Mouse (Mus musculus): ENCODE data around the gene Kcnb1. TPM values are rescaled to one million over a fixed set of nuclear protein-coding genes. Genes with fewer than 3 reads are reported as not detected.
A peak's percentile ranks its signal among the peaks of the same experiment; 100 is the strongest.

The Kcnb1 gene
- total RNA-seq, 2 experiments from 2014 or later = 16.1 to 20.7 TPM

DNA sequence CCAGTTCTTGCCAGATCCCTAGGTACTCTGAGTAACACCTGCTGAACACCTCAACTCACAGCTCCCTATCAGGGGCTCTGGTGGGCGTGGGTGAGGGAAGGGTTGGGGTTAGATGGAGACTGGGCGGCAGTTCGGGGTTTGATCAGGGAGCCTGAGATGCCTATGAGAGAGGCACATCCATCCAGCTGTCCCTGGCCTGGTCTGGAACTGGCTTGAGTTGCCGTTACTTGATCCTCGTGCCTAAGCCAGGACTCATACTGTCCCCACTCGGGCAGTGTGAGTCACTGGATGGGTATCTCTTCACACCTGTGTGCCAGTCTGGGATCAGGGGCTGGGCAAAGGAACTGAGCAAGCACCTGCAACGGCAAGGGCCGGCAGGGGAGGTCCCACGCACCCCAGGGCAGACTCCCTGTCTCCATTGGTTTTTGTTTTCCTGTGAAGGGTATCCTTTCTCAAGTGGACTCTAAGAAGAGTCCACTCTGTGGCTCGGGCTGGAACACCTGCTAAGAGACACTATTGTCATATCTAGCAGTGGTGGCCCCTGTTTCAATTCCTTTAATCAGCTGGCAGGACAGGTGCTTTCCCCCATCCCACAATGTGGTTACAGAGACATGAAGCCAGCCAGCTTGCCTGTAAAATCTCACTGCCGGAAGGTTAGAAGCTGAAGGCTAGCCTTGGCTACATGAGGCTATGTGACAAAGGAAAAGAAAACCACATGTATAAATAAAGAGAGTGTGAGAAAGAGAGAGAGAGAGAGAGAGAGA lies 112.6 kb downstream of the Kcnb1 start:
- DNase-seq = peak; percentile 76
- intact Hi-C loops (cut with DNase I) = no loop called here
- no peak for TF ChIP-seq CTCF (IDR thresholded peaks at IDR 0.05)
- H3K4me3 ChIP-seq = no peak overlapping the region
- H3K27ac ChIP-seq = no peak overlapping the region

DNA sequence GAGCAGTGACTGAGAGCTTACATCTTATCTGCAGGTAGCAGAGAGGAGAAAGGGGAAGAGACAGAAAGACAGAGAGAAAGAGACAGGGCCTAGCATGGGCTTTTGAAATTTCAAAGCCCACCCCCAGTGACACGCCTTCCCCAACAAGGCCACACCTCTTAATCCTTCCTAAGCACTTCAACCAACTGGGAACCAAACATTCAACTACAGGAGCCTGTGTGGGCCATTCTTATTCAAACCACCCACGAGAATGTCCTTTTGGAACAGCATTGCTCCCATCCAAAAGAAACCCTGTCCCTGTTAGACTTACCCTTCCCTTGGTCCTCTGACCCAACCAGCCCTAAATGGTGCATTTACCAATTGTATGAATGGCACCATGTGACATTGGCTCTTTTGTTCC lies 113.2 kb downstream of the Kcnb1 start:
- Histone ChIP-seq H3K27ac (no peak overlapping the region), H3K4me3 (no peak overlapping the region)
- no peak for DNase-seq
- intact Hi-C loops (cut with DNase I) = no loop called here
- no peak for TF ChIP-seq CTCF (IDR thresholded peaks at IDR 0.05)

DNA sequence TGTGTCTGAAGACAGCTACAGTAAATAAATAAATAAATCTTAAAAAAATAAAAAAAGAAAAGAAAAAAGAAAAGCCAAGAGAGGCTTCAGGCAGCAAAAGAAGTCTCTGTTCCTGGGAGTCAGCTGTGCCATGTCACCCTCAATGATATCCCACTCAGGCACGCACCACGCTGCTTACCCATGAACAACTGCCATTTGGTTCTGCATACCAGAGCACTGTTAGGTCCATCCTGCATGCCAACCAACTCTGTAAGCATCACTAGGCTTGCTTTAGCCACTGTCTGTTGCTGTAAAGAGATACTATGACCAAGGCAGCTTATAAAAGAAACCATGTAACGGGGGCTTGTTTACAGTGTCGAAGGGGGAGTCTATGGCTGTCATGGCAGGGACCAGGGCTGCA lies 113.6 kb downstream of the Kcnb1 start:
- DNase-seq = no peak
- intact Hi-C loops (cut with DNase I) = no loop called here
- Histone ChIP-seq H3K27ac (no peak overlapping the region), H3K4me3 (no peak overlapping the region)
- no peak for TF ChIP-seq CTCF (IDR thresholded peaks at IDR 0.05)

DNA sequence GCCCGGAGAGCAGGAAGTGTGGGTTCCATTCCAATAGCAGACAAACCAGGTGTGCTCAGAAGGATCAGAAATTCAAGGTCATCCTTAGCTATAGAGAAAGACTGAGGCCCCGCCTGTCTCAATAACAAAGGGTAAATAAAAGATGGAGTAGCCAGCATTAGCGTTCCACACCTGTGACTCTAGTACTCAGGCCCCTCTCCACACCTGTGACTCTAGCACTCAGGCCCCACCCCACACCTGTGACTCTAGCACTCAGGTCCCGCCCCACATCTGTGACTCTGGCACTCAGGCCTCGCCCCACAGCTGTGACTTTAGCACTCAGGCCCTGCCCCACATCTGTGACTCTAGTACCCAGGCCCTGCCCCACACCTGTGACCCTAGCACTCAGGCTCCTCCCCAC lies 115.4 kb downstream of the Kcnb1 start:
- no peak overlapping the region for H3K27ac ChIP-seq
- no peak overlapping the region for H3K4me3 ChIP-seq
- TF ChIP-seq CTCF (IDR thresholded peaks at IDR 0.05) = no peak
- DNase-seq = no peak
- intact Hi-C loops (cut with DNase I) = loop anchor here (5.0 kb wide), 1 partner anchor 343 kb away; no protein-coding TSS in a partner anchor

DNA sequence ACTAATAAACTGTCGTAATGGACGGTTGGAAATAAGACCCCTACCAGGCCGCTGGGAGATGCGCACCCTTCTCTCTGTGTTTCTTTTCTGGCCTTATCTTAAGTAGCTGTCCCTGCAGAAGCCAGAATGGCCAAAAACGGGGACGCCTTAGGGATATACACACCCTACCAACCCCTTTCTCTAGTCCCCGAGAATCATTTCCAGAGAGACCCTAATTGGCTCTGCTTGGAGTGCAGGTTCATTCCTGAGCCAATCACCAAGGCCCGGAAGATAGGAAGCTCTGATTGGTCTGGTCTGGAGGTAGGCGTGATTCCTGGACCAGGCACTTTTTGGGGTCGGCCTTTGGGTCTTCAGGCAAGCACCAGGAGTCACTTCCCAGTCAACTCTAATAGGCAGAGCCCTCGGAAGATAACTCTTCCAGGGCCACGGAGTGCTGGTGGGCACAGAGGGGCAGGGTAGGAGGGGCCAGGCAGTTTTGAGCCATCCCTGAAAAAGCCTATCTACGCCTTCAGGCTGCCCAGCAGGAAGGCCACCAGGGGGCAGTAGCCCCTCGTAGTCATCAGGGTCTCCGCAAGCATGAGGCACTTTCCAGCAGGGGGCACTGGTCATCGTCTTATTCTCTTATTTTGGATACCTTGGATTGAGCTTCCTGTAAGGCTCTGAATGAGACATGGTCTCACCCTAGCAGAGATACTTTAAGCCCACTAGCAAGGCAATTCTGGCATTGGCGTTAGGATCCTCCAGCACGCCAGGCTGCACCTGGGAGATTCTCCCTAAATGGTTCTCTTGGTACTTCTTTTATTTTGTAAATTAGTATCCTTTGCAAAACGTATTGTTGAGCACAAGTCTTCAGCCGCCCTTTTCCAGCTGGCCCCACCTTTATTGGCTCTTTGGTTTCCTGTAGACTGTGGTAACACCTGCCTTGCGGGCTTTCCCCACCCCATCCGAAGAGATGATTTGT lies 118.0 kb downstream of the Kcnb1 start:
- H3K4me3 ChIP-seq = peak overlapping the region; percentile 72
- no peak for TF ChIP-seq CTCF (IDR thresholded peaks at IDR 0.05)
- intact Hi-C loops (cut with DNase I) = loop anchor here (1.0 to 5.0 kb wide), 5 partner anchors 41 to 345 kb away; partner anchors contain the start of gene Kcnb1
- H3K27ac ChIP-seq = peak overlapping the region; percentile 80
- DNase-seq = peak; percentile 96

DNA sequence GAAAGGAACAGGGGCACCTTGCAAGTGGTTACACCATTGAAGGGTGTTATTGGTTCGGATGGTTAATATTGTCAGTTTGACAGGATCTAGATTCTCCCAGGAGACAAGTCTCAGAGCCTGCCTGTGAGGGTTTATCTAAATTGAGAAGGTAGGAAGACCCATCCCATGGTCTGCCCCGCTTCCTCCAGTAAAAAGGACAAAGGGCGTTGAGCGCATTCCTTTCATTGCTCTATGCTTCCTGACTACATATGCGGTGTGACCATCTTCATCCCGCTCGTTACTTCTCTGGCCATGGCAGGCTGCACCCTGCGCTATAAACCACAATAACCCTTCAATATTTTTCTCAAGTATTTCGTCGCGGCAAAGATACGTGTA lies 118.7 kb downstream of the Kcnb1 start:
- Histone ChIP-seq H3K4me3 (peak overlapping the region; percentile 72), H3K27ac (peak overlapping the region; percentile 80)
- TF ChIP-seq CTCF (IDR thresholded peaks at IDR 0.05) = no peak
- intact Hi-C loops (cut with DNase I) = loop anchor here (5.0 kb wide), 1 partner anchor 346 kb away; no protein-coding TSS in a partner anchor
- no peak for DNase-seq

DNA sequence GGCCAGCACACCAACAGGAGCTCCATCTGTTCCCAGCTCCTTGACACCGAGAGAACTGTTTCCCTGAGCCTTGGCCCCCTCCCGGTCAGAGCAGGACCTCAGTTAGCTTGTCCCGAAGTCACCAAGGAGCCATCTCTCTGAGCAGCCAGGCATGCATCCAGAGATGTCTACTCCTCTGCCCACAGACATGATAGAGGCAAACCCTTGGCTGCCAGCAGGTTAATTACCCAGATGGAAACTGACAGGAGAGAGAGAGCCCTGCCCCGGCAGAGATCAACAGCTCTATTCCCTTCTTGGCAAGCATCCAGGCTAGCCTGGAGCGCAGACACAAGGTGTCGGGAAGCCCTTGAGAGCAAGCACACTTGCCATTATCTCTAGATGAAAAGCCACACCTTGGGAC lies 119.6 kb downstream of the Kcnb1 start:
- H3K27ac ChIP-seq = no peak overlapping the region
- intact Hi-C loops (cut with DNase I) = loop anchor here (5.0 kb wide), 1 partner anchor 347 kb away; no protein-coding TSS in a partner anchor
- DNase-seq = no peak
- no peak overlapping the region for H3K4me3 ChIP-seq
- no peak for TF ChIP-seq CTCF (IDR thresholded peaks at IDR 0.05)

DNA sequence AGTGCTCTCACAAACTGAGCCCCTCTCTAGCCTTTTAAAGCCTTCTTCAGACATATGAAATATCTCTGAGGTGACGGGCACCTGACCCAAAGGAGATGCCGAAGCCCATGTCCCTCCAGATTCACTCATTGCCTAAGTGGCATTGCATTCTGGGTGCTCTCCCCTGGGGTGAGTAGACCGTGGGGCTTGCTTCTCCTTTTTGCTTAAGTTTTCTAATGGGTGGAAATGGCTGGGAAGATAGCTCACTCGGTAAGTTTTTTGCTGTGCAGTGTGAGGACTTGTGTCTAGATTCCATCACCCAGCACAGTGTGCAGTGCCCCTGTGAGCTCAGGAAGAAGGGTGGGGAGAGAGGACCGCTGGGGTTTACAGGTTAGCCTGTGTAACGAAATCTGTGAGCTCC lies 122.4 kb downstream of the Kcnb1 start:
- Histone ChIP-seq H3K27ac (no peak overlapping the region), H3K4me3 (no peak overlapping the region)
- intact Hi-C loops (cut with DNase I) = loop anchor here (10.0 kb wide), 1 partner anchor 567 kb away; the partner anchor contains the start of gene Ube2v1
- TF ChIP-seq CTCF (IDR thresholded peaks at IDR 0.05) = no peak
- DNase-seq = no peak

DNA sequence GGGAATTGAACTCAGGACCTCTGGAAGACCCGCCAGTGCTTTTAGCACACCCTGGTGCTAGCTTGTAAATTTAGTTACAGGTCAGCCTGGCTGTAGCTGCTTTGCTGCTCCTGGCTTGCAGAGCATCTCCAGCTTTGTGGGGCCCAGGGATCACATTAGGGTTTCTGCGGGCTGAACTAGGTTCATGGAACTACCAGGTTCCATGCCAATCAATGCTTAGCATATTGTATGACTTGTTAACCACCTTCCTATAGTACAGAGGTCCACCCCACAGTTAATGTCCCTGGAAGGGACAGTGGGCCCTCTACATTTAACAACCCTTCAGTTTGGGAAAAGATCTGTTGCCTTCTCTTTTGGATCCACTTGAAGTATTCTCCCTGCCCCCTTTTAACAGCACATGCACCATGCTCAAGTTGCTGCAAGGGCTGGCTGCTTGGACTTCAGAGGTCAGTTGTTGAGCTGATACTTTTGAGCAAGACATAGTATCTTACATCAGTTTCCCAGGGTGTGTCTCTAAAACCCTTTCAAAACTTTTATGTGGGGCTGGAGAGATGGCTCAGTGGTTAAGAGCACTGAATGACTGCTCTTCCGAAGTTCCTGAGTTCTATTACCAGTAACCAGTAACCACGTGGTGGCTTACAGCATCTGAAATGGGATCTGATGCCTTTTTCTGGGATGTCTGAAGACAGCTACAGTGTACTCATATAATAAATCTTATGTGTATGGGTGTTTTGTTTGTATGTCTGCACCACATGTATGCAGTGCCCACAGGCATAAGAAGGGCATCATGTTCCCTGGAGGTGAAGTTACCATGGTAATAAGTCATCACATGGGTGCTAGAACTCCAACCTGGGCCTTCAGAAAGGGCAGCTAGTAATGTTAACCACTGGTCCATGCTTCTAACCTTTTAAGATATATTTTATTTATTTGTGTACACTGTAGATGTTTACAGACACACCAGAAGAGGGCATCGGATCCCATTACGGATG lies 123.1 kb downstream of the Kcnb1 start:
- intact Hi-C loops (cut with DNase I) = loop anchor here (10.0 kb wide), 1 partner anchor 568 kb away; the partner anchor contains the start of gene Ube2v1
- Histone ChIP-seq H3K4me3 (no peak overlapping the region), H3K27ac (no peak overlapping the region)
- no peak for DNase-seq
- TF ChIP-seq CTCF (IDR thresholded peaks at IDR 0.05) = no peak

DNA sequence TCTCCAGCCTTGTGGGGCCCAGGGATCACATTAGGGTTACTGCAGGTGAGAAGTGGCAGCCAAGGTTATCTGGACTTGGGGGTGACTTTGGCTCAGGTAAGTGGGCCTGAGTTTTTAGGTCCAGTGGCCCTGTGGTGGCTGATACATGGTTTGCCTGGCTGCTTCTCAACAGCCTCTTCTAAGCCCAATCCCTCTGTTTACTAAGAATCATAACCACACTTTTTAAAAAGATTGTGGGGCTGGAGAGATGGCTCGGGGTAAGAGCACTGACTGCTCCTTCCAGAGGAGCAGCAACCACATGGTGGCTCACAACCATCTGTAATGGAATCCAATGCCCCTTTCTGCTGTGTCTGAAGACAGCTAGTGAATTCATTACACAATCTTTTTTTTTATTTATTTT lies 123.9 kb downstream of the Kcnb1 start:
- H3K4me3 ChIP-seq = no peak overlapping the region
- intact Hi-C loops (cut with DNase I) = loop anchor here (10.0 kb wide), 1 partner anchor 569 kb away; the partner anchor contains the start of gene Ube2v1
- DNase-seq = no peak
- TF ChIP-seq CTCF (IDR thresholded peaks at IDR 0.05) = no peak
- H3K27ac ChIP-seq = no peak overlapping the region

DNA sequence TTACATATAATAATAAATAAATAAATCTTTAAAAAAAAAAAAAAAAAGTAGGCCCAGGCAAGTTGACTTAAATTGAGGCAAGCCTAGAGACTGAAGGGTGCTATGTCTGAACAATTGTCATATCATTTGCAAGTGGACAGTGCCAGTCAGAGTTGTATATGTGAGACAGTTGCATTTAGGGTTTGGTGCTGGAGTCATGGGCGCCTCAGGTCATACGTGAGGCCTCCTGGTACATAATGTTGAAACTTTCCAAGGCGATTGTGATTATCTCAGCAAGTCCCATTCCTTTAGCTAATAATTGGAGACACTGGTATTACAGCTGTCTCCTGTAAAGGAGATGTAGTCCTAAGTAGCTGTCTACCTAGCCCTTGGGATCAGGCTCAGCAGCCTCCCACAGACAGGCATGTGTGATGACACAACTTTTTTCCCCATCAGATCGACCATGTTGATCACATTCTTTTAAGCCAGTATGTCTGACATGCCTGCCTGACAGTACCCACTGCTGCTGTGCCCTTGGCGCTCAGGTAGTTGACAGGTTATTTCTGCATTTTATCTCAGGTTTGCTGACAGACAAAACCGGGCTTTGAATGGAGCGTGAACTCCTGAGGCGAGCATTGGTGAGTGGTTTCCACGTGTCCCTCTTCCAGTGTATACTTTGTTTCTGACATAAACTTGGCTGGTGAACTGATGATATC lies 125.2 kb downstream of the Kcnb1 start:
- TF ChIP-seq CTCF (IDR thresholded peaks at IDR 0.05) = no peak
- DNase-seq = no peak
- intact Hi-C loops (cut with DNase I) = loop anchor here (5.0 to 10.0 kb wide), 3 partner anchors 47 to 570 kb away; partner anchors contain the start of genes Ddx27, Slc9a8 and Ube2v1
- peak overlapping the region; percentile 91 for H3K4me3 ChIP-seq
- no peak overlapping the region for H3K27ac ChIP-seq
